Mouse (Mus musculus): Measurements from ENCODE around the gene Tmem248. TPM values are rescaled to one million over a fixed set of nuclear protein-coding genes. Genes with fewer than 3 reads are reported as not detected.

Tmem248 gene
- polyA plus RNA-seq (2012; rRNA removed) (36.1 and 41.1 TPM in 2 replicates), polyA plus RNA-seq (2014; fragmentation: Nextera tagmentation; extraction: Ambion mirVana) (42.2 and 49.6 TPM in 2 replicates)

DNA sequence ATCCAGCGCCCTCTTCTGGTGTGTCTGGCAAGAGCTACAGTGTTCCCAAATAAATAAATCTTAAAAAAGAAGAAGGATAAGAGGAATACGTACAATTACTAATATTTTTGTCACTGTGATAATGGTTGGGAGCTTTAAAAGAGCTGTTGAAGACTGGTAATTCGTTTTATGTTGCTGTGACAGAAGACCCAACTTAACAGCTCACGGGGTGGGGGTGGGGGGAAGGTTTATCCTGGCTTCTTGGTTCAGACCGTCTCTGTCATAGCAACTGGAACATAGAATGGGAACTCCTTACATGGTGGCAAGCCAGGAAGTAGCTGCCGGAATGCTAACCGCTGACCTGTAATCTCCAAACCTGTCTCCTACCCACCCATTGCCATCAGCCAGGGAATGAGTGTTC lies at the start of gene Tmem248:
Gene Tmem248, plus strand, starts transcription at position 301 of the 400 bp plus-strand sequence.
- Histone ChIP-seq H3K27ac (replicated peaks; ENCODE audit: low read depth, low read length) (no peak within 1 kb of the TSS), H3K4me1 (ENCODE audit: control insufficient read depth, insufficient read depth, low read length) (peaks cover 5% of the 10 kb centered on the region; the same call in 1 of the 2 replicates), H3K27me3 (ENCODE audit: control insufficient read depth, insufficient read depth, low read length) (no peaks in the 10 kb centered on the region), H3K4me2 (replicated peaks; ENCODE audit: low read depth, low read length, severe bottlenecking) (no peak within 1 kb of the TSS), H3K4me3 (replicated peaks; ENCODE audit: low read length) (no peak within 1 kb of the TSS), H3K36me3 (ENCODE audit: control insufficient read depth, insufficient read depth, low read length) (peaks cover 25% of the 10 kb centered on the region), H3K9ac (ENCODE audit: low read depth, low read length, severe bottlenecking) (no peak within 1 kb of the TSS), H3K9me3 (ENCODE audit: control insufficient read depth, low read length) (no peaks in the 10 kb centered on the region)
- 86% methylated on average over 7 of the region's 7 CpGs for WGBS
- ATAC-seq (ENCODE audit: low FRiP score, low read depth), result no peak
- DNase-seq (ENCODE audit: low spot score), result no peak
- no peak for TF ChIP-seq POLR2A (IDR thresholded peaks at IDR 0.05; ENCODE audit: borderline replicate concordance, extremely low read depth, insufficient read depth, insufficient read length)

DNA sequence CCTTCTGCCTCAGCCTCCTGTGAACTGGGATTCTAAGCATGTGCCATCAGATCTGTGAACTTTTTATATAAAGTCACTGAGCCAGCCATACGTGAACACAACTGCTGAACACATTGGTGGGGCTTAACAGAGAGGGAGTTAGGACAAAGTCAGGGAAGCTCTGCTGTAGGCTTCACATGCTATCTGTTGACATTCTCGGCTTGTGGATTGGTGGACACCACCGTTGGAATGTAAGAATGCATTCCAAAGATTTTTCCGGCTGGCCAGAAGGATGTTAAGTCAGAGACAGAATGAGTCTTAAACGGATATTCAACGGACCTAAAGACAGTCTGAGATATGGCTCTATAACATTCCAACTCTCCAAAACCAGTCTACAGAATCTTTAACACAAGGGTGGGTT lies 47.8 kb upstream of the Tmem248 start:
- Histone ChIP-seq H3K27ac (replicated peaks; ENCODE audit: low read depth, low read length) (no peak overlapping the region), H3K27me3 (ENCODE audit: control insufficient read depth, insufficient read depth, low read length) (no peaks in the 10 kb centered on the region), H3K4me1 (ENCODE audit: control insufficient read depth, insufficient read depth, low read length) (peaks cover 7% of the 10 kb centered on the region), H3K9me3 (ENCODE audit: control insufficient read depth, low read length) (no peaks in the 10 kb centered on the region), H3K36me3 (ENCODE audit: control insufficient read depth, insufficient read depth, low read length) (no peaks in the 10 kb centered on the region), H3K4me3 (replicated peaks; ENCODE audit: low read length) (no peak overlapping the region), H3K4me2 (replicated peaks; ENCODE audit: low read depth, low read length, severe bottlenecking) (no peak overlapping the region), H3K9ac (ENCODE audit: low read depth, low read length, severe bottlenecking) (no peak overlapping the region)
- WGBS, result 59% methylated on average over 6 of the region's 6 CpGs
- DNase-seq (ENCODE audit: low spot score) (no peak), ATAC-seq (ENCODE audit: low FRiP score, low read depth) (no peak)
- no peak for TF ChIP-seq POLR2A (IDR thresholded peaks at IDR 0.05; ENCODE audit: borderline replicate concordance, extremely low read depth, insufficient read depth, insufficient read length)

DNA sequence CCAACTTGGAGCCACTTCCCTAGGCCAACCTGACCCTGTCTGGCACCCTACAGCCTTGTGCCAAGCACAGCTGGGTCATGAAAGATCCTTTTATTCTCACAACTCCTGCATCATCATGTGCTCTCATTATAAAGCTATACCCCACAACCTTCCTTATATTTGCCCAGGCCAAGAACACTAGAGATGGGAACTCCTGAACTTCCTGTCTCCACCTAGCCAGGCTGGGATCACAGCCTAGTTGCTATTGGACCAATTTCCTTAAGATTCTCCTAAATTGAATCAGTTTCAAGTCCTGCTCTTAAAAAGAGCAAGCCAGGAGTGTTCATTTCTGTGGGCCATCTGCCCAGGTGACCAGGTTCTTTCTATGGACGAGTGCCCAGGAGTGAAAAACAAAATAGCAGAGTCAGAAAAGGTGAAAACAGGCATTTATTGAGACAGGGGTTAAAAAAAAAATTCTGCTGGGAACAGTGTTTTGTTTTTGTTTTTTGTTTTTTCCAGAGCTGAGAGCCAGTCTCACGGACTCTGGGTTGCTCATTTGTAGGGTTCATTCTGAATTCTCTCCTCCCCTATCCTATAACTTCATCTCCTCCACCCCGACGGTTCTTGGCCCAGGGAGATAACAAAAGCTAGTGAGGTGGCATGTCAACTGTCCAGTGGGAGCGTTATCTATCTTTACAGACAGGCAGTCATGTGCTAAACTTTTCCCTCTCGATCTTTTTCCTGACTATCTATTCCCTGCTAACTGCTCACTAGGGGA lies 46.0 kb upstream of the Tmem248 start:
- no peak for DNase-seq (ENCODE audit: low spot score)
- Histone ChIP-seq H3K4me2 (replicated peaks; ENCODE audit: low read depth, low read length, severe bottlenecking) (peak overlapping the region; percentile 76), H3K9me3 (ENCODE audit: control insufficient read depth, low read length) (no peaks in the 10 kb centered on the region), H3K9ac (ENCODE audit: low read depth, low read length, severe bottlenecking) (peak overlapping the region; percentile 93), H3K27ac (replicated peaks; ENCODE audit: low read depth, low read length) (peak overlapping the region; percentile 72), H3K27me3 (ENCODE audit: control insufficient read depth, insufficient read depth, low read length) (no peaks in the 10 kb centered on the region), H3K4me1 (ENCODE audit: control insufficient read depth, insufficient read depth, low read length) (peaks cover 7% of the 10 kb centered on the region), H3K4me3 (replicated peaks; ENCODE audit: low read length) (peak overlapping the region; percentile 92), H3K36me3 (ENCODE audit: control insufficient read depth, insufficient read depth, low read length) (no peaks in the 10 kb centered on the region)
- no peak for ATAC-seq (ENCODE audit: low FRiP score, low read depth)
- 17% methylated on average over 6 of the region's 6 CpGs for WGBS
- TF ChIP-seq POLR2A (IDR thresholded peaks at IDR 0.05; ENCODE audit: borderline replicate concordance, extremely low read depth, insufficient read depth, insufficient read length), result no peak

DNA sequence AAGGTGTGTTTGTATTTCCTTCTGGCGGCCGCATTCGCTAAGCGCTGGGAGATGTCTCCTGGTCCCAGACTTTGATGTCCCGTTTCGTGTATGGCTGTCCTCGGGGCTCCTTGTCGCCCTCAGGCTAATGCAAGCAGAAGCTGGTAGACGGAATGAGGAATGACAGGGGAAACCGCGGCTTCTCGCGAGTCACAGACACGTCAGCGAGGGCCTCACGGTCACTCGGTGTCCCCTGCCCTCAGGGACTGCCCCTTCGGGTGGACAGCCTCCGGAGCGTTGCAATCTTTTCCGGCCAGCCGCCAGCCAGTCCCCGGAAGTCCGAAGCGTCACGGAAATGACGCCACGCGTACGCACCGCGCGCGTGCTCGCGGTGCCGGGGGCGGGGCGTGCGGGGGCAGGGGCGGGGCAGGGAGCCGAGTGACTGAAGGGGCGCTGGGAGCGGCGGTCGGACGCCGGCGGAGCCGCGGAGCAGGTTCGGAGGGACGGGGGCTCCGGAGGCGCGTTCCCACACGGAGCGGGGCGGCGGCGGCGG lies 45.4 kb upstream of the Tmem248 start, which contains the start of gene Rabgef1:
Gene Rabgef1, plus strand, starts transcription at position 376 of the 532 bp plus-strand sequence.
- Histone ChIP-seq H3K27ac (replicated peaks; ENCODE audit: low read depth, low read length) (peak within 1 kb of the TSS; percentile 72), H3K36me3 (ENCODE audit: control insufficient read depth, insufficient read depth, low read length) (no peaks in the 10 kb centered on the region), H3K9me3 (ENCODE audit: control insufficient read depth, low read length) (no peaks in the 10 kb centered on the region), H3K4me2 (replicated peaks; ENCODE audit: low read depth, low read length, severe bottlenecking) (peak within 1 kb of the TSS; percentile 76), H3K27me3 (ENCODE audit: control insufficient read depth, insufficient read depth, low read length) (no peaks in the 10 kb centered on the region), H3K4me3 (replicated peaks; ENCODE audit: low read length) (peak within 1 kb of the TSS; percentile 92), H3K4me1 (ENCODE audit: control insufficient read depth, insufficient read depth, low read length) (peaks cover 7% of the 10 kb centered on the region), H3K9ac (ENCODE audit: low read depth, low read length, severe bottlenecking) (peak within 1 kb of the TSS; percentile 93)
- peak; percentile 97 for TF ChIP-seq POLR2A (IDR thresholded peaks at IDR 0.05; ENCODE audit: borderline replicate concordance, extremely low read depth, insufficient read depth, insufficient read length)
- DNase-seq (ENCODE audit: low spot score) (peak; percentile 81), ATAC-seq (ENCODE audit: low FRiP score, low read depth) (peak; percentile 96)
- WGBS, result under 1% methylated on average over 30 of the region's 62 CpGs

DNA sequence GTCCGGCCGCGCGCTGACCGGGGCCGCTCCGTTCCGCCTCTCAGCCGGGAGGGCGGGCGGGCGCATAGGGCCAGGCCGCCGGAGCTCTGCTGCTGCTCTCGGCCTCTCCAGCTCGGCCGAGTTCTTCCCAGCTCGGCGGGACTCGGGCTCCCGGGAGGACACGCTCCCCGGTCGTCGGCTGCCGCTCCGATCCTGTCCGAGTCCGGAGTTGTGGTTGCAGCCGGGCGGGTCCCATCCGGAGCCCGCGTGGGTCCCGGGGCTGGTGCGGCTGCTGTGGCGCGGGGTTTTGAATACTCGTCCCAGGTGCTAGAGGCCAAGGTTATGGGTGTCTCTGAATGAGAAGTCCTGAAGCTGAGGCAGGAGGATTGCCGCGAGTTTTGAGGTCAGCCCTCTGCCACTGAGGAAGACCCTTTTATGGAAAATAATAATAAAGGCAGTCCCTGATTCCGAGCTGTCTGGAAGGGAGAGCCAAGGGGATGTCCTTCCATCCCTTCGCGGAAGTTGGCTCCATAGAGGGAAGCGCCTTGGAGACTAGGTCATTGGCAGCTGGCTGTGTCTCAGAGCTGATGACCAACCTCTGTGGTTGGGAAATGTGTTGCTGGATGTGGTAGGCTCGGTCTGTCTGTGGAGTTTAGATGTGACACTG lies 44.8 kb upstream of the Tmem248 start:
- peak; percentile 21 for DNase-seq (ENCODE audit: low spot score)
- peak; percentile 72 for ATAC-seq (ENCODE audit: low FRiP score, low read depth)
- H3K27ac ChIP-seq (replicated peaks; ENCODE audit: low read depth, low read length), result peak overlapping the region; percentile 72
- no peak for TF ChIP-seq POLR2A (IDR thresholded peaks at IDR 0.05; ENCODE audit: borderline replicate concordance, extremely low read depth, insufficient read depth, insufficient read length)
- H3K4me2 ChIP-seq (replicated peaks; ENCODE audit: low read depth, low read length, severe bottlenecking), result peak overlapping the region; percentile 76
- WGBS, result 1% methylated on average over 31 of the region's 46 CpGs
- H3K9ac ChIP-seq (ENCODE audit: low read depth, low read length, severe bottlenecking), result peak overlapping the region; percentile 93
- H3K4me3 ChIP-seq (replicated peaks; ENCODE audit: low read length), result peak overlapping the region; percentile 92
- H3K9me3 ChIP-seq (ENCODE audit: control insufficient read depth, low read length), result no peaks in the 10 kb centered on the region
- no peaks in the 10 kb centered on the region for H3K36me3 ChIP-seq (ENCODE audit: control insufficient read depth, insufficient read depth, low read length)
- no peaks in the 10 kb centered on the region for H3K27me3 ChIP-seq (ENCODE audit: control insufficient read depth, insufficient read depth, low read length)
- H3K4me1 ChIP-seq (ENCODE audit: control insufficient read depth, insufficient read depth, low read length), result peaks cover 7% of the 10 kb centered on the region

Data from limb, embryonic 14.5 days (tissue).